Mouse (Mus musculus) G1E-ER4 (cell line): ENCODE results near the gene Rab17. TPM values are rescaled to one million over a fixed set of nuclear protein-coding genes. Genes with fewer than 3 reads are reported as not detected.

Experiments used
- GATA1 ChIP-seq: IDR thresholded peaks from one replicate; pipeline ENCODE4 v1.8.0; 2012; ENCODE audit warnings: low read length, inconsistent platforms
- polyA plus RNA-seq: library from polyadenylated mRNA; stranded (reverse); fragments of >175 nt; gene quantifications from 2 replicates; pipeline ENCODE4 v1.2.3, GENCODE M21; 2012

The Rab17 gene
- polyA plus RNA-seq, 1 experiment = not detected

DNA sequence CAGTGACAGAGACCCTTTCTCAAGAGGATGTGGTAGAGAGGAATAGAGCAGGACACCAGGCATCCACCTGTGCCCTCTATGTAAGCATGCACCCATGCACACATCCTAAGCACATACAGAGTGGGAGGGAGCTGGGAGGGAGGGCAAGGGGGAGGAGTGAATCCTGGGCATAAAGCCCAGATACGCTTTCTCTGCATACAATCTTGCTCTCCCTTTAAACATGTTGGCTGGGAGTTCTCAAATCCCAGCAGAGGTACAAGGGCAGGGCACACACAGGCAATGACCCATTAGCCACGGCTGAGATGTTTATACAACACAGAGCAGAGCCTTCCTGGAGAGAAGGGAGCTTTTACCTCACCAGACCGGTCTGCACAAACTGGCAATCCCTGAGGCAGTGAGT lies 6.5 kb downstream of the Rab17 start:
- TF ChIP-seq GATA1 = no peak

DNA sequence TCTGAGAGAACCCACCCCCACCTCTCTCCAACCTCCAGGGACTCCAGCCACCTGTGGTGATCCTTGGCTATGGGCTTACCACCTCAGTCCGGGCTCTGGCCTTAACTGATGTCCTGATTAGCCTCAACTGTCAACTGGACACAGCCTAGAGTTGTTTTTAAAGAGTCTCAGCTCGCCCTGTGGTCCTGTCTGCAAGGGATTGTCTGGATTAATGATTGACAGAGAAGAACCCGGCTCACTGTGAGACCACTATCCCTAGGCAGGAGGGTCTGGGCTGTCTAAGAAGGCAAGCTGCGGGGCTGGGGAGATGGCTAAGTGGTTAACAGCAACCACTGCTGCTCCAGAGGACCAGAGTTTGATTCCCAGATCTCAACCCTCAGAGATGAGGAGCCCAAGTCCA lies 6.9 kb downstream of the Rab17 start:
- TF ChIP-seq GATA1 = no peak

DNA sequence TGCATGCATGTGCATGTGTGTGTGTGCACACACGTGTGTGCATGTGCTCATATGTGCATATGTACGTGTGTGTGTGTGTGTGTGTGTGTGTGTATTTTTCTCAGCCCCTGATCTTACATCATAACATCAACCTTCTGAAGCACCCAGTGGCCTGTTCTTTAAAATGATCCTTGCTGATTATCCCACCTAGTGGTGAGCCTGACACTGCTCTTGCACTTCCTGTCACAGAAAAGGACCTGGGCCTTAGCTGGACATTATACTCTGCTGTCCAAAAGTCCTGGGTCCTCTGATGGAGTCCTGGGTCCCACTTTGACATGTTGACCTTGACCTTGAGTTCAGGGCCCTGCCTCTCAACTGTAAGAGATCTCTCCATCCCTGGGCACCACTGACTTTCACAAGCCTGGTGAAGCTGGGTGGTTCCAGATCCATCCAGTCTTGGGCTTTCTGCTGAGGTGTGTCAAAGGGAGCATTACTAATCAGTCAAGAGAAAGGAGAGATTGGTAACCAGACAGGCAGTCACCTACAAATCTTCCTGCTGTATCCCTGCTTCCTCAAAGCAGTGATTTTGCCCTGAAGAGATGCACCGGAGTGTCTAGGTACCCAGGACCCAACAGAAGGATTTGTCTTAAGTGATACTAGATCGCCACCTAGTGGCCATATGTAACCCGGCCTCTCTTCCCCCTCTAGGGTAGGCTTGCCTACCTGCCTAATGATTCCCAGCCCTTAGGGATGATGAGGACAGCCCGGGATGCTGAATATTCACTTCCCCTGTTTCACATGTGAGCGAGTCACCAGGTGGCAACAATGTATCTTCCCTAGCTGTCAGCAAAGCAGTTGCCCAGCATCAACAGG lies 13.0 kb downstream of the Rab17 start:
- no peak for TF ChIP-seq GATA1

DNA sequence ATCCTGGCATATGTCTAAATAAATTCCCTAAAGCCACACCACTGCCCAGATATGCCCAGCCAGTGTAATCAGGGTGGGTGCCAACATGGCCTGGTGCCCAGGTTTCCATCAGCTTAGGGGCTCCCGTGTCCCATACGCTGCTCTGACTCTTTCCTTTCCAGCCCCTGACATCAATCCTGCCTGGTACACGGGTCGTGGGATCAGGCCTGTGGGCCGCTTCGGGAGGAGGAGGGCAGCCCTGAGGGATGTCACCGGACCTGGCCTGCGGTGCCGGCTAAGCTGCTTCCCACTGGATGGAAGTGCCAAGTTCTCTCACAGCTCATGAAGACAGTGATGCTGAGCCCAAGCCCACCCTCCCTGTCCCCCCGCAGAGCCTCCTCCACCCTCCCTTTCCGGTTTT lies 15.8 kb downstream of the Rab17 start:
- no peak for TF ChIP-seq GATA1

DNA sequence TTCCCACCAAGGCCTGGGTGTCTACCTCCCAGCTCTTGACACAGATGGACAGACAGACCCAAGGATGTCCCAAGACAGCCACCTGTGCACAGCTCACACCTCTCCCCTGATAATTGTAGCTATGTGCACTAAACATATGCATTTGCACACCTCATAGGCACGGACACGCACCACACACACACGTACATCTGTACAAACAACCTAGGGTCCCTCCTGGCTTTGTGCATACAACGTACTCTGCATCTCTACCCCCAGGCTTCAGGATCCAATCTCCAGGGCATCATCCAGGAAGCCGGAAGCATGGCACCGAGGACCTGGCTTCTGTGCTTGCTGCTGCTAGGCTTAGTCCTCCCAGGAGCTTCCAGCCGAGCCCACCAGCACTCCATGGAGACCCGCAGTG lies 16.7 kb downstream of the Rab17 start, which contains the start of gene Prlh:
Prlh (plus strand) TSS at position 301 of the 400 bp plus-strand sequence.
- TF ChIP-seq GATA1 = no peak

DNA sequence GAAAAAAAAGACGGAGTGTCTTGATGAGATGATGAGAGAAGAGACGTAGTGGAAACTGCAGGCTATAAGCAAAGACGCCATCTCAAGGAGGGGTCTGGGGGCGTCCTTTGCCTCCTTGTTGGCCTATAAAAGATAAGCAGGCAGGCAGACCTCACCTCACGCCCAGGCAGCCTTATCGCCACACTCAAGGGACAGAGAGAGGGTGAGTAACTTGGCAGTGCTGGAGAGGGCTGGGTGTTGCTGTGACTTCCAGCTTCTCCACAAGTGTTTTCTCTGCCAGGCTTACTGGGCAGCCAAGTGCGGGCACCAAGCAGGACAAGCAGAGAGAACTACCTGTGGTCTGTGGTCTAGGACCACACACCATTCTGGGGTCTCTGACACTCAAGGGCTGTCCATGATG lies 17.8 kb downstream of the Rab17 start:
- no peak for TF ChIP-seq GATA1

DNA sequence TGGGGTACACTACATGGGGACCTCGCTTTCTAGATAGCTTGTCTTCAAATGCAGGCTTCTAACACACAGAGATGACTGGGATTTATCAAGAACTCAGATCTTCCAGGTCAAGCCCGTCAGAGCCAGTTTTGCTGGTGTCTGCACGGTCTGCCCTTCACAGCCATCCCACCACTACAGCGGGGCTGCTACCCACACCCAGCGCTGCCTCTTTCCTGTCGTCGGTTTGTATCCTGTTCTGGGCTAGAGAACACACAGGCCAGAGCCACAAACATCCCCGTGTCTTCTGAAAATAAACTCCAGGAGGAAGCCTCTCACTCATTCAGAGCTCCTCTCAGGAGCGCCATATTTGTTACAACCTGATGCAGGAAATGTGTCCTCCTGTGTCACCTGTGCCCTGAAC lies 20.2 kb downstream of the Rab17 start:
- no peak for TF ChIP-seq GATA1

DNA sequence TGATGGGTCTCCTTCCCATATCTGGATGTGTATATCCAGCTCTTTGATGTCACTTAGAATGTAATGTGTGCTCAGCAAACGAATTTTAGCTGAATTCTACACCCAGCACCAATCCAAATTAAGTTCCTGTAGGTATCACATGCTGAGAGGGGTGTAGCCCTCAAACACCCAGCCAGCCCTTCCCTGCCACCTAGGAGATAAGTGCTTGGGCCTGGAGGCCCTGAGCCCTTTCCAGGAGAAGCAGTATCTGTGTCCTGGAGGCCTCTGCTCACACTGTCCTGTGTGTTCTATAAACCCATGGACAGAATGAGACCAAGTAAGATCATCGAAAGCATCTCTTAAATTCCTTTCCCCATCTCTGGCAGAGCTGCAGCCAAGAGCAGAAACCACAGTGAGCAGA lies 22.2 kb downstream of the Rab17 start:
- TF ChIP-seq GATA1 = no peak

DNA sequence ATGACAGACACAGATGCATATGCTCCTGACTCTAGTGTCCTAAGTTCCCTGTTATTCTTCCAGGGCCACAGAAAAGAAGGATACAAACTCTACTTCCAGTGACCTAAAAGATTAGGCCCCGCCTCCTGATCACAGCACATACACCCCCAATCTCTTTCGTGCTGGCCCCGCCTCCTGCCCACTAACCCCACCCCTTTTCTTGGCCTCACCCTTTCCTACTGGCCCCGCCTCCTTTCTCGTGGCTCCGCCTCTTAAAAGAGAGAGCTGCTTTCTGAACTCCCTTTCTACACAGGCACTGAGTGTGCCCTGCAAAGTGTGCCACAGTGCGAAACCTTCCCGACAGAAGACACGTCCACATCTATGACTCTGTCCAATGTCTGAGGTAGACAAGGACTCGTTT lies 24.3 kb downstream of the Rab17 start:
- no peak for TF ChIP-seq GATA1

DNA sequence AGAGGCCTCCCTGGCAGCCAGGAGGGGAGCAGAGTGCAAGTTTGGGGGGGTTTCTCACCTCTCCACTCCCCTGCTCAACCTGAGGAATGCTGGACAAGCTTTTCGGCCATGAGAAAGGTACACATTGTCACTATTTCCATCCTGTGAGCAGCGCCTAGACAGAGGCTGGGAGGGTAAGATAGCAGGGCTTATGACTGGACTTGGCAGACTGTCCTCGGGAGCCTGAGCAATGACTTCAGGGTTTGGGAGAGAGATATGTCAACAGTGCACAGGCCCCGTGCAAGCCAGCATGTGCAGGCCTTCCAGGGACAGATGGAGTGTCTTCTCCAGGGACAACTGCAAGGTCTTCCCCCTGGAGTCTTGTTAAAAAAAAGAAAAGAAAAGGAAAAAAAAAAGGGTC lies 29.5 kb downstream of the Rab17 start:
- TF ChIP-seq GATA1 = no peak

DNA sequence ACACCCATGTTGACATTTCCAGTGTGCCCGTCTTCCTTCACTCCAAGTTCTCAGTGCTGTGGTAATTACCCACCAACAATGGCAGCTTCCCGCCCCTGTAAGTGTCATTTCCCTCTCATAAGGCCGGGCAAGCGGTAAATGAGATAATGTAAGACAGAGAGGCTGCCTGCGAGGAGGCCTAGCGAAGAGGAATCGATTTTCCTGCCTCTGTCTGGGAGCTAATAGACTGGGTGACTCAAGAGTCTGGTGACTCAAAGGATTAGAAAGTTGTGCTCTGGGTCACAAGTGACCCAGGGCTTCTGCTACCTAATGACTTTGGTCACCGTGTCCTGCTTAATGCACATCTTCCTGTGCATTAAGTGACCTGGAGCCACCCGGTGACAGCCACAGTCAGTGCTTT lies 32.5 kb downstream of the Rab17 start:
- TF ChIP-seq GATA1 = no peak

DNA sequence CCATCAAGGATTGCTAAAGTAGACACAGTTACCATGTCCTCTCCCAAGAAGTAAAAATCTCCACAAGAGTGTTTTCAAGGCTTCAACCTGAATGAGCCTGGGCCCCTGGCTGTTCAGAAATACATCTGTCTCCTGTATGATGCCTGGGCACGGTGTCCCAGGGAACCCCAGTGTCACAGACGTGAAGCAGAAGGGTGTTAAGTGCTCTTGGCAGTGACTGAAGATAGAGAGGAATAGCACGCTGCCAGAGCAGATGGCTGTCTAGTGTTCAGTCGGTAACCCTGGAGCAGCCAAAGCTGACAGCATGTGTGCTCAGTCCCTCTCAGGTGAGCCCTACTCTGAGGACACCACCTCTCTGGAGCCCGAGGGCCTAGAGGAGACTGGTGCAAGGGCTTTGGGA lies 36.5 kb downstream of the Rab17 start:
- TF ChIP-seq GATA1 = no peak

DNA sequence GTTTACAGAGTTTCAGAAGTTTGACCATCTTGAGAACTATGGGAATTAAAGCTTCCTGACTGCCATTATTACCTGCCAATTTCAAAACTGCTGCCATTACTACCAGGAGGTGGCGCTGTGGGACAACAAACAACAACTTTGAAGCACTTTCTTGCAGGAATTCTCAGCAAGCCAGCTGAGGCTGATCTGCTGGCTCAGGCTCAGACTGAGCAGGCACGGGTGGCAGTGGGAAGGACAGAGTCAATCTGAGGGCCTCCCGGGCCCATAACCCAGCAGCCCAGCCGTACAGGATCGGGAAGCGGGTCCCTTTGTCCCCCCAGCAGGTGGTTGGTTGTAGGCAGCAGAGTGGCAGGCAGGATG lies 40.9 kb downstream of the Rab17 start:
- TF ChIP-seq GATA1 = no peak

DNA sequence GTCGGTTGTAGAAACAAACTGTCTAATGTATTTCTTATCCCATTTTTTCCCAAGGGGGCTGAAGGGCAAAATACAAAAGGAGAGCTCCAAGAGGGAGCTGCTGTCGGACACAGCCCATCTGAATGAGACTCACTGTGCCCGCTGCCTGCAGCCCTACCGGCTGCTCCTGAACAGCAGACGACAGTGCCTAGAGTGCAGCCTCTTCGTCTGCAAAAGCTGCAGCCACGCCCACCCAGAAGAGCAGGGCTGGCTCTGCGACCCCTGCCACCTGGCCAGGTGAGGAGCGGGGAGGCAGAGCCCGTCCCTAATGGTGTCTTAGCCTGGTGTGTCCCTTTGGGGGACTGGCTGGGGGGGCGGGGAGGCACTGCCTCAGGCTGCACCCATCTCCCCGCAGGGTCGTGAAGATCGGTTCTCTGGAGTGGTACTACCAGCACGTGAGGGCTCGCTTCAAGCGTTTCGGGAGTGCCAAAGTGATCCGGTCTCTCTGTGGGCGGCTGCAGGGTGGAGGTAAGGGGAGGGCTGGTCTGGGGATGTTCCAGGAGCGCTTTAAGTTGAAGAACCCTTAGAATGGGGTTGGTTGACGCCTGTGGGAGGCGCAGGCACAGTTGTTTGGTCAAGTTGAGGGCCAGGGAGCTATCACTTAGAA lies 41.4 kb downstream of the Rab17 start:
- TF ChIP-seq GATA1 = no peak

DNA sequence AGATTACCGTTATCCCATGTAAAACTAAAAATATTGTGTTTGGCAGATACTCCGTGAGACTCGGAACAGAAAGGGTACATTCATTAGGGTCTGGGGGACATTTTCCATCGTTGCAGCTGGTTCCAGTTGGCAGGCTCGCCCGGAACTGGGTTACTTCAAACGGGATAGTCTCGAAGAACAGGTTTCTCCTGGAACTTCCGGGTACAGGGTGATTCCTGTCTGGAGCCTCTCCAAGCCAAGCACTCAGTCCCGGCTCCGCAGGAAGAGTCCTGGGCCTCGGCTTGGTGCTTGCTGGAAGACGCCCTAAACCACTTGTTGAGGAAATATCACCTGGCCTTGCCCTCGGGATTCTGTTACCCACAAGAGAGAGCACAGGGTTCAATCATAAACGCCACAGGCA lies 42.2 kb downstream of the Rab17 start:
- no peak for TF ChIP-seq GATA1

DNA sequence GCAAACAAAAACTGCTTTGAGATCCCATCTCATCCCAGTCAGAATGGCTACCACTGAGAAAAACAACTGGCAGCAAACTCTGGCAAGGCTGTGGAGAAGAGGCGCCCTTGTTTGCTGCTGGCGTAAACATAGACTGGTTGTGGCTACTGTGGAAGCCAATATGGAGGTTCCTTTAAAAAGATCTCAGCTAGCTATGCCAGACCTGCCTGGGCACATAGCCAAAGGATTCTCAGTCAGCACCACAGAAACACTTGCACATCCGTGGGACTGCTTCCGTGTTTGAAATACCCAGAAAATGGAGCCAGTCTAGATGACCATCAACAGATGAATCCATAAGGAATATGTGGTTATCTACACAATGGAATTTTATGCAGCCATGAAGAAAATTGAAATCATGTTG lies 43.4 kb downstream of the Rab17 start:
- TF ChIP-seq GATA1 = no peak

DNA sequence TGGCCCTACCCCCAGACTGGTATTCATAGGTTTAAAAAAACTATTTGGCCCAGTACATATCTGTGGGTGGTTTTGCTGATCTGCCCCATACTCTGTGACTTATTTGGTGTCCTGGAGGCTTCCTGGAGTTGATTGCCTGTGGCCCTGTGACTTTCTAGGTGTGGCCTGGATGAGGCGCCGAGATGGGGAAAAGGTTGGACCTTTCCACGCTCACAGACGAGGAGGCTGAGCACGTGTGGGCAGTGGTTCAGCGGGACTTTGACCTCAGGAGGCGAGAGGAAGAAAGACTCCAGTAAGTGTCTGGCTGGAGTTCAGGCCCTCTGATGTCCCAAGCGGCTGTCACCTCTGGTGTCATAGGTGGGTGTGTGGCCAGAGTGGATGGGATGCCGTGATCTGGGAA lies 47.8 kb downstream of the Rab17 start:
- no peak for TF ChIP-seq GATA1
